Mouse (Mus musculus): Measurements from ENCODE around the gene Banp. TPM values are rescaled to one million over a fixed set of nuclear protein-coding genes. Genes with fewer than 3 reads are reported as not detected.

Banp gene
- total and polyA plus RNA-seq, 2 experiments from 2014 or later, result 10.6 to 27.9 TPM

DNA sequence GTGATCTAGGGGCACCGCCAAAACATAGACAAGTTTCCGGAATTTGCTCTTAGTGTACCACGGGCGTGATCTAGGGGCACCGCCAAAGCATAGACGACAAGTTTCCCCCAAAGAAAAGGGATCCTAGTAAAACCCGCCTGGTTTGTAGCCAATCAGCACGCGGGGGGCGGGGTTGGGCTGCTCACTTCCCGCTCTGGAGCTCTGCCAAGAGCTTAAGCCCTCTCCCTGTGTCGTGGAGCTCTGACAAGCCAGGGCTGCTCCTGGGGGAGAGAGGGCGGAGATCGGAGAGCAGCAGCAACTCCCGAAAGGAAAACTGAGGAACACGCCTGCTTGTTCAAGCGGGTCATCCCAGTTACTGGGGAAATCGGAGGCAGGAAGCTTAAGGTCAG, 1.8 kb upstream of the Banp start:
- ATAC-seq (ENCODE audit: insufficient read depth, low read depth) (peak; percentile 12; the same call in 1 of the 2 replicates), DNase-seq (ENCODE audit: low spot score) (peak; percentile 95)
- WGBS, result under 1% methylated on average over 18 of the region's 18 CpGs
- no peak for TF ChIP-seq CTCF (IDR thresholded peaks at IDR 0.05; ENCODE audit: low read depth)
- peak; percentile 66; the same call in 1 of the 2 replicates for TF ChIP-seq EP300 (IDR thresholded peaks at IDR 0.05; ENCODE audit: low read depth)
- peak overlapping the region; percentile 66 for H3K4me2 ChIP-seq (ENCODE audit: low read depth, low read length)
- no peaks in the 10 kb centered on the region for H3K27me3 ChIP-seq (ENCODE audit: control insufficient read depth, insufficient read depth, low read length)
- peak overlapping the region; percentile 79 for H3K27ac ChIP-seq (ENCODE audit: low read depth)
- no peaks in the 10 kb centered on the region for H3K9me3 ChIP-seq (replicated peaks; ENCODE audit: control insufficient read depth, low read length)
- H3K36me3 ChIP-seq (replicated peaks; ENCODE audit: control insufficient read depth, insufficient read depth, low read length), result 0 out of 2 replicates have a peak, but pooled peaks cover 2% of the 10 kb centered on the region
- H3K9ac ChIP-seq (replicated peaks; ENCODE audit: low read depth, low read length), result peak overlapping the region; percentile 51
- peak overlapping the region; percentile 40 for H3K4me3 ChIP-seq (ENCODE audit: low read depth, low read length)
- H3K4me1 ChIP-seq (ENCODE audit: control insufficient read depth, insufficient read depth), result peaks cover 21% of the 10 kb centered on the region

DNA sequence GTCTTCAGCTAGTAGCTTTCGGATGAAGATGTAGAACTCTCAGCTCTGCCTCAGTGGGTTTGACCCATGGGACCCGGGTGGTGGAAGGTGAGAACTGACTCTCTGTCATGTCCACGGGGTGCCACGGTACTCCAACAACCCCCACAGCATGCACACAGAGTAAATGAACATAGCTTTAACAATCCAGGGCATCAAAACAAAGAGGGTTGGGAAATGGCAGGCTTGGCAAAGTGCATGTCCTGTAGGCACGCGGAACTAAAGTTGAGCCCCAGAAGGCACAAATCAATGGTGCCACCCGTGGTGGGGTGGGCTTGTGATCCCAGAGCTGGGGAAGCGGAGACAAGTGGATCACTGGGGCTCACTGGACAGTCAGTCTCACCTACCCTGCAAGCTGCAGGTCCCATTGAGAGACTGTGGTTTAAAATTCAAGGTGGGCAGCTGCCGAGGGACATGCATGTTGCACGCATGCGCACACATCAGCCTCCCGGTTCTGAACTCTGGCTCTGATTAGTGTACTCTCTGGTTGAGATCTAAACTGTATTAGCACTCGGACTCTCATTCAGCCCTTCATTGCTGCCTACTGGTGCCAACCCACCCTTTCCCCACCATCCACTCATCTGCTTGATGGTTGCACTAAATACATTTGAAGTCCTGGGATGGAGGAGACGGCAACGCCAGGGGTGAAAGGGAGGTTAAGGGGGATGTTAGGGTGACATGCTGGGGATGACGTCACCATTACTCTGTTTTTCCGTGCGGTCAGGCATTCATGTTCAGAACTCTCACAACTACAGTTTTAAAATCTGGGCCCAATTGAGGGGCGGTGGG, 1.0 kb upstream of the Banp start:
- Histone ChIP-seq H3K4me3 (ENCODE audit: low read depth, low read length) (peak overlapping the region; percentile 40), H3K27ac (ENCODE audit: low read depth) (peak overlapping the region; percentile 79), H3K9me3 (replicated peaks; ENCODE audit: control insufficient read depth, low read length) (no peaks in the 10 kb centered on the region), H3K27me3 (ENCODE audit: control insufficient read depth, insufficient read depth, low read length) (no peaks in the 10 kb centered on the region), H3K4me2 (ENCODE audit: low read depth, low read length) (peak overlapping the region; percentile 66), H3K36me3 (replicated peaks; ENCODE audit: control insufficient read depth, insufficient read depth, low read length) (peaks cover 10% of the 10 kb centered on the region; the same call in 1 of the 2 replicates), H3K9ac (replicated peaks; ENCODE audit: low read depth, low read length) (peak overlapping the region; percentile 51), H3K4me1 (ENCODE audit: control insufficient read depth, insufficient read depth) (peaks cover 21% of the 10 kb centered on the region)
- WGBS, result 44% methylated on average over 19 of the region's 19 CpGs
- ATAC-seq (ENCODE audit: insufficient read depth, low read depth) (no peak), DNase-seq (ENCODE audit: low spot score) (no peak)
- TF ChIP-seq EP300 (IDR thresholded peaks at IDR 0.05; ENCODE audit: low read depth) (no peak), CTCF (IDR thresholded peaks at IDR 0.05; ENCODE audit: low read depth) (no peak)

DNA sequence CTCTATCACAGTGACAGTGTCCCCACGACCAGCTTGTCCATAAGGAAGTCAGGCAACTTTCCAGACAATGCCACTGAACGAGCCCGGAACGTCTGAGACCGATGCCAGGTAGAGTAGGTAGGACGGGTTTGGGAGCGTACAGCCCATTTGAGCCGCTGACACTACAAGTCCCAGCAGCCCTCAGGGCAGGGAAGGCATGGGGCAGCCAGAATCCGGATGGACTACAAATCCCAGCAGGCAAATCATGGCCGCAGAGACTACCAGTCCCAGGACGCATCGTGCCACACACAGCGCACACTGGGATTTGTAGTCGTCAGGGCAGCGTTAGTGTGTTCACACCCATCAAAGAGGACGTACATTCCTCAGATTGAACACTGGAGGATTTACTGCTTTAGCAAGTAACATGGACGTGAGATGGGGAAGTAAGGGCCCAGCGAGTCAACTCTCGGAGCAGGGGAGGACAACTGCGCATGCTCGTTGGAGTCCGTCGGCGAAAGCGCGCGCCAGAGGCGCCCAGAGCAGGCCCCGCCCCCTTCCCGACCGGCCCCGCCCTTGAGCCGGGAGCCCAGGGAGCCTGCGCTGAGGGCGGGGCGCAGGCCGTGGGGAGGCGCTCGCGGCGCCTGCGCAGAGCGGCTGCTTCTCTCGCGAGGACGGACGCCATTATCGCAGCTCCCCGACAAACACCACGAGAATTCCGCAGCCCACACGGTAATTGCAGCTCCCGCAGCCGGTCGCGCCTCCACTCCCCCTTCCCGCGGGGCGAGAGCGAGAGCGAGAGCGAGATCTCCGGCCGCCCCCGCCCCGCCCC, 595 bp downstream of the Banp start:
- Histone ChIP-seq H3K4me2 (ENCODE audit: low read depth, low read length) (peak overlapping the region; percentile 68), H3K4me1 (ENCODE audit: control insufficient read depth, insufficient read depth) (peaks cover 21% of the 10 kb centered on the region), H3K36me3 (replicated peaks; ENCODE audit: control insufficient read depth, insufficient read depth, low read length) (peaks cover 17% of the 10 kb centered on the region), H3K27ac (ENCODE audit: low read depth) (peak overlapping the region; percentile 99), H3K9me3 (replicated peaks; ENCODE audit: control insufficient read depth, low read length) (no peaks in the 10 kb centered on the region), H3K4me3 (ENCODE audit: low read depth, low read length) (peak overlapping the region; percentile 75), H3K9ac (replicated peaks; ENCODE audit: low read depth, low read length) (peak overlapping the region; percentile 97), H3K27me3 (ENCODE audit: control insufficient read depth, insufficient read depth, low read length) (no peaks in the 10 kb centered on the region)
- peak; percentile 99 for DNase-seq (ENCODE audit: low spot score)
- under 1% methylated on average over 57 of the region's 66 CpGs for WGBS
- ATAC-seq (ENCODE audit: insufficient read depth, low read depth), result peak; percentile 91
- TF ChIP-seq CTCF (IDR thresholded peaks at IDR 0.05; ENCODE audit: low read depth) (0 out of 2 replicates have a peak, but pooled peaks have one; percentile 3), EP300 (IDR thresholded peaks at IDR 0.05; ENCODE audit: low read depth) (no peak)

DNA sequence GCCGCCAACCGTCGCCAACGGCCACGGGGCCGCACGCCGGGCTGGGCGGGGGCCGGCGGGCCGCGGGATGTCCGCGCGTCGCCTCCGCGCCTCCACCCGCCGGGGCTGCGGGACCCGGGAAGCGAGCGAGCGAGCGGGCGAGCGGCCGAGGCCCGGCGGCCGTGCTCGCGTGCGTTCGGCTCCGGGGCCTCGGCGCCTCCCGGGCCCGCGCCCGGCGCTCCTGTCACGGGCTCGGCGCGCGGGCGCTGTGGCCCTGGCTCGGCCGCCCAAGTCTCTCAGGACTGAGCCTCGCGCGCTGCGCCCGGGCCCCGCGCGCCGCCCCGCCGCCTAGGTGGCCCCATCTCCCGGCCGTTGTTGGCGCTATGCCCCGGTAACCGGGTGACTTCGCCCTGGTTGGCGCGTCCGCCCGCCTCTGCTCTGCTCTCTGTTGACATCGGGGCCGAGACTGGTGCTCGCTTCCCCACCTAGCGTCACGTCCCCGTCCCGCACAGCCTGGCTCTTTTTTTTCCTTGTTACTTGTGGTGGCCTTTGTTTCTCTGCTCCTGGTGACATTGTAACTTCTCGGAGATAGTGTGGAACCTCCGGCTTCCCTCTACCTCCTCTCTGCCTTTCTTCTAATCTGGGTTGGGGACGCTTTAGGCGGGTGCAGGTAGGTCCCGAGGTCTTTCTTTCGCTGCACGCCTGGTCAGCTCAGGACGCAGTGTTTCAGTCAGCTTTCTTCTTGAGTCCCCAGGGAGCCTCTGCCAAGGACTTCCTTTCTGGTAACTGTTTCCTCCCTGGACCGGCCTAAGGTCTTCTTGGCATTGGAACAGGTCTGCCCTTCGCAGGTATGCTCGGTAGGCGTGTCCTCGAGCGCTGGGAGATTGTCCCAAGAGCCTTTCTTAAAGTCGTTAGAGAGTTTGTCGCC, 1.5 kb downstream of the Banp start:
- ATAC-seq (ENCODE audit: insufficient read depth, low read depth), result peak; percentile 13; the same call in 1 of the 2 replicates
- Histone ChIP-seq H3K9ac (replicated peaks; ENCODE audit: low read depth, low read length) (peak overlapping the region; percentile 97), H3K27ac (ENCODE audit: low read depth) (peak overlapping the region; percentile 99), H3K4me3 (ENCODE audit: low read depth, low read length) (peak overlapping the region; percentile 75), H3K4me2 (ENCODE audit: low read depth, low read length) (peak overlapping the region; percentile 68), H3K36me3 (replicated peaks; ENCODE audit: control insufficient read depth, insufficient read depth, low read length) (peaks cover 19% of the 10 kb centered on the region), H3K4me1 (ENCODE audit: control insufficient read depth, insufficient read depth) (peaks cover 23% of the 10 kb centered on the region), H3K9me3 (replicated peaks; ENCODE audit: control insufficient read depth, low read length) (no peaks in the 10 kb centered on the region), H3K27me3 (ENCODE audit: control insufficient read depth, insufficient read depth, low read length) (no peaks in the 10 kb centered on the region)
- no peak for TF ChIP-seq CTCF (IDR thresholded peaks at IDR 0.05; ENCODE audit: low read depth)
- no peak for TF ChIP-seq EP300 (IDR thresholded peaks at IDR 0.05; ENCODE audit: low read depth)
- under 1% methylated on average over 75 of the region's 97 CpGs for WGBS
- peak; percentile 65 for DNase-seq (ENCODE audit: low spot score)

DNA sequence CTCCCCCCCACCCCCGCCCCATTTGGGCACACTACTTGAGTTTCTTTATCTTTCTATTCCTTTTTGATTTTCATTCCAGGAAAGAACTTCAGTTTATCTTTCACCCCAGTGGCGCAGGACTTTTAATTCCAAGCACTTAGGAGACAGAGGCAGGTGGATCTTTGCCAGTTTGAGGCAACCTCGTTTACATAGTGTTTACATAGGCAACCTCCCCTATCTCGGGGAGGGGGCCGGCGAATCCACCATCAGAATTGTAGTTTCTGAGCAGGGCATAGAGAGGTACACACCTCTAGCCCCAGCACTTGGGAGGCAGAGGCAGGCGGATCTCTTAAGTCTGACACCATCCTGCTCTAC, 2.1 kb downstream of the Banp start:
- no peak for TF ChIP-seq CTCF (IDR thresholded peaks at IDR 0.05; ENCODE audit: low read depth)
- TF ChIP-seq EP300 (IDR thresholded peaks at IDR 0.05; ENCODE audit: low read depth), result no peak
- Histone ChIP-seq H3K27me3 (ENCODE audit: control insufficient read depth, insufficient read depth, low read length) (no peaks in the 10 kb centered on the region), H3K4me3 (ENCODE audit: low read depth, low read length) (peak overlapping the region; percentile 75), H3K27ac (ENCODE audit: low read depth) (peak overlapping the region; percentile 99), H3K9me3 (replicated peaks; ENCODE audit: control insufficient read depth, low read length) (no peaks in the 10 kb centered on the region), H3K9ac (replicated peaks; ENCODE audit: low read depth, low read length) (peak overlapping the region; percentile 97), H3K36me3 (replicated peaks; ENCODE audit: control insufficient read depth, insufficient read depth, low read length) (peaks cover 19% of the 10 kb centered on the region), H3K4me2 (ENCODE audit: low read depth, low read length) (peak overlapping the region; percentile 68), H3K4me1 (ENCODE audit: control insufficient read depth, insufficient read depth) (peaks cover 29% of the 10 kb centered on the region)
- ATAC-seq (ENCODE audit: insufficient read depth, low read depth) (no peak), DNase-seq (ENCODE audit: low spot score) (no peak)
- 22% methylated on average over 7 of the region's 7 CpGs for WGBS

Measured in heart, postnatal 0 days (tissue).